Mouse (Mus musculus): ENCODE data around the gene Ppp1r14b.
A peak's percentile ranks its signal among the peaks of the same experiment; 100 is the strongest.
"Not testable (repeated sequence)": the region's sequence is repeated elsewhere in the genome, so short reads cannot be mapped to it uniquely, and the experiment has no call there.

Gene Ppp1r14b

DNA sequence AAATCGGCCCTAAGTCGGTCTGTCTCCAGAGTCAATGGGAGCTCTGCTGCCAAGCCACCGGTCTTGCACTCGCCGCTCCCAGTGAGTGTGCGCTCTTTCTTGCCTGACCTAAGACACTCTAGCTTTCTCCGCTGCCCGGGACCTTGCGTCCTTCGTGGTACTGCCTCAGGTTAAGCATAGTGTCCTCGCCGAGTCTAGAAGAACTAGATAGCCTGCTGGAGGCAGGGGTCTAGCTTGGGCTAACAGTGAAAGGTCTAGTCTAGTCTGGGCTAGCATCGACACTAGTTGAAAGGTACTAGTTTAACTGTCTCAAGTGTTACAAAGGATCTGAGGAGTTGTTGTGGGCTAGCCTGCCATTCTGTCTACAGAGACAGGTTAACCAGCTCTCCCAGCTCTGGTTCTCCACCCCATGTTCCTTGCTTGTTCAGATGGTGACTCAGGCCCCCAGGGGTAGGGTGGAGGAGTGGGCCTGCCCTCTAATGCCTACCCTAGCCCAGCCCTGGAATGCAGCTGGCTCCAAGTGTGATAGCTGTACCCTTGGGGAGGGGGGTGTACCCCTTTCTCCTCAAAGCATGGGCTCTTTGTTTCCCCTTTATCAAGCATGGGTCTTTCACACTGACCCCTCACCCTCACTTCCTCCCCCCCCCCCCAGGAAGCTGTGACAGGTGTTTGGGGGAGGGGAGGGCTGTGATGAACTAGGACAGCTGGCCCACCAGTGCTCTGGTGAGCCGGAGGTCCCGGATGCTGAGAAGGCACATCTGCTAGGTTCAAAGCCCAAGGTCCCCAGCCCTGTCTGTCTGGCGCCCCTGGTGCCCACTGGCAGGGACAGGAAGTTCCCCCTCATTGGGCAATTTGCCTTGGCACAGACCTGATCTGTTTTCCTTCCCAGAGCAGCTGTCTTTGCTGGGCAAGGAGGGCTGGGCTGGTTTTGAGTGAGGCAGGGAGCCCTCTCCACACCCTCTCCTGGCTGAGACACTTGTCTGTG is 1.1 kb downstream of the Ppp1r14b start, which contains the start of gene Plcb3:
Gene Plcb3 (minus strand): TSS at position 934 of the 985 bp plus-strand sequence.
- DNase-seq (ENCODE audit: low spot score in 2 of 2), result peak in 1 of 2 experiments; percentile 41

DNA sequence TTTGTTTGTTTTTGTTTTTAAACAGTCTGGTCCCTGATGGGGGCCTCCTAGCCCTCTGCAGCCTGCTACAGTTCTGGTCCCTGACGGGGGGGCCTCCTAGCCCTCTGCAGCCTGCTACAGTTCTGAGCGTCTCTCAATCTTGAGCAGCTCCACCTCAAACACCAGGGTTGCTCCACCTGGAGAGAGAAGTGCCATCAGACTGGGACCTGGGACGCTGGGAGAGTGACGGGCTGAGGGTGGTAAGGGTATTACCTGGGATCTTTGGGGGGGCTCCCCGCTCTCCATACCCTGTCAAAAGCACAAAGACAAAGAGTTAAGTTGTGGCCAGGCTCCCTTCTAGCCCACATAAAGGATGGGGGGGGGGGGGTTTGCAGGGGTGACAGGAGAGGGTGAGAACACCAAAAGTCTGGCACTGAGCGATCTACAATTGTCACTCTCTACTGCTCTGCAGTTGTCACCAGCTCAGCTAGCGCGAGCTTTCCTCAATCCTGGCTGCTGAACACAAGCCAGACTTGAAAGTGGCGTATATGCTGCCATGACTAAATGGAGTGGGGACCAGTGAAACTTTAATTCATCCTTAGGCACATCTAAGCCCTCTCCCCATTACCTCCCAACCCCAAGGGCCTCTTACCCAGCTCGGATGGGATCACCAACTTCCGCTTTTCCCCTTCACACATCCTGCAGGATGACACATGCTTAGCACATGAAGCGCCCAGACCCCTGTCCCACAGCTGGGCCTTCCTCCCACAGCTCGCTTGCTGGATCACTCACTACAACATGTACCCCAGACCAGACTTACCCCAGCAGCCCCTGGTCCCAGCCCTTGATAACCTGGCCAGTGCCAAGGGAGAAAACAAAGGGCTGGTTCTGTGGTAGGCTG is 3.2 kb downstream of the Ppp1r14b start:
- DNase-seq (ENCODE audit: low spot score in 2 of 2), result no peak

DNA sequence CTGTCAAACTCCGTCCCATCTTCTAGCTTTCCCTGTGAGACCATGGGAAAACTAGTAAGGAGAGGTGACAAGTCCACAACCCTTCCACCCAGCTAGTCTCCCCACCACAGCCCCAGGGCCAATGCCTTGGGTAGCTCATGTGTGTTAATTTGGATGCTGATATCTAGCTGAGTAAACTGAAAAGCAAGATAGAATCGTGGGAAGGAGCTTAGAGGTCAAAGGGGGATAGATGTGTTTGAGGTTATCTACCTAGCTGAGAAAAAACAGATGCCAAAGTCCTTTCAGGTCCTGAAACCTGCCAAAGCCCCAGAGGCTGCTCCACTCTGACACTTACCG is 3.8 kb downstream of the Ppp1r14b start:
- DNase-seq (ENCODE audit: low spot score in 2 of 2), result no peak

DNA sequence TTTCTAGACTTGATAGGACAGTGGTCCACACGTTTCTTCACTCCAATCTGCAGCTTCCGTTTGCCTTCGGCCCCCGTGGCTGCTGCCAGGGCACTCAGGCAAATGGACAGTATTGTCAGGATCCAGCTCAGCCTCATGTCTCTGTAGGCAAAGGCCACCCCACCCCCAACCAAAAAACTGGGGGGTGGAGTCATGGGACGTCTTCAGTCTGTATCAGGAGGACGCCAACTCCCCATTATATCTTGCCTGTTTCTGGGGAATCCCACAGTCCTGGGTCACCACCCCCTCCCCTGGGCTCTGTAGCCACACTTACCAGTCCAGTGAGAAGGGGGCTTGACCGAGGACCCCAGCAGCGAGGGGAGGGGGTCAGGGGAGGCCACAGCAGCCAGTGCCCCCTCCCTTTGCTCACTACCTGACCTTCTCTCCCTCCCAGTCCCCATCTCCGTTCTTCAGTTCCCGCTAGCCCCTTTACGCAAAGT is 4.3 kb downstream of the Ppp1r14b start:
- DNase-seq (ENCODE audit: low spot score in 2 of 2), result peak in 1 of 2 experiments; percentile 33

DNA sequence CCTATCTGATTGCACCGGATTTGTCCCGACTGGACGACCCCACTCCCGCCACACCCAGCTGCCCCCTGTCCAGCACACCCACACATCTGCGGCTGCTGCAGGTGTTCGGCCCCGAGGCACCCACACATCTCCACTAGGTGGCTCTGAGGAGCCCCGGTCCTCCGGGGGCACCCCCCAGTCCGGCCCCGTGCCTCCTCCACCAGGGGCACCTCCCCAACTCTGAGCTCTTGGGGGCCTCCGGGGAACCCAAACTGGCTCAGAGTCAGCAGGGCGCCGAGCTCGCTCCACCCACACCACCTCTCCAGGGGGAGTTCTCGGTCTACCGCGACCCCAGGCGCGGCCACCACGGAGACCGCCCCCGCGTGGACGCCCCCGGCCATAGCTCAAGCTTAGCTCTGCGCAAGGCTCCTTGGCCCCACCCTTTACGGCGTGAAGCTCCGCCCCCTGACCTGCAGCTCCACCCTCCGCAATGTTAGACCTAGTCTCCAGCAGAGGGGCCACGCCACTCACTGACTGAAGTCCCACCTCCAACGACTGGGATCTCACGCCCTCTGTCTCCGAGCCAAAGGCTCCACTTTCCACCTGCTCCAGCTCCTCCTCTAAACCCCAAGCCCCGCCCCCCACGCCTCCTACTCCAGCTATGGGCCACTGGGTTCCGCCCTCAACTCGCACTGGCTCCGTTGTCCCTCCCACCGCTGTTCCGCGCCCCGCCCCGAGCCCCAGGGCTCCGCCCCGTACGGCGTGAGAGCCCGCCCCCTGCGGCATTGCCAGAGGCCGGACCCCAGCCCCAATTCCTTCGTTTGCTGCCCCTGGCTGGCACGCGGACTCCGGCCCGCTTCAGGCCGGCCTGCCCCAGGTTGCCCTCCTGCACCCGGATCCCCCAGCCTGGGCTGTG is 5.0 kb downstream of the Ppp1r14b start:
- DNase-seq (ENCODE audit: low spot score in 2 of 2), result peak; percentile 99

DNA sequence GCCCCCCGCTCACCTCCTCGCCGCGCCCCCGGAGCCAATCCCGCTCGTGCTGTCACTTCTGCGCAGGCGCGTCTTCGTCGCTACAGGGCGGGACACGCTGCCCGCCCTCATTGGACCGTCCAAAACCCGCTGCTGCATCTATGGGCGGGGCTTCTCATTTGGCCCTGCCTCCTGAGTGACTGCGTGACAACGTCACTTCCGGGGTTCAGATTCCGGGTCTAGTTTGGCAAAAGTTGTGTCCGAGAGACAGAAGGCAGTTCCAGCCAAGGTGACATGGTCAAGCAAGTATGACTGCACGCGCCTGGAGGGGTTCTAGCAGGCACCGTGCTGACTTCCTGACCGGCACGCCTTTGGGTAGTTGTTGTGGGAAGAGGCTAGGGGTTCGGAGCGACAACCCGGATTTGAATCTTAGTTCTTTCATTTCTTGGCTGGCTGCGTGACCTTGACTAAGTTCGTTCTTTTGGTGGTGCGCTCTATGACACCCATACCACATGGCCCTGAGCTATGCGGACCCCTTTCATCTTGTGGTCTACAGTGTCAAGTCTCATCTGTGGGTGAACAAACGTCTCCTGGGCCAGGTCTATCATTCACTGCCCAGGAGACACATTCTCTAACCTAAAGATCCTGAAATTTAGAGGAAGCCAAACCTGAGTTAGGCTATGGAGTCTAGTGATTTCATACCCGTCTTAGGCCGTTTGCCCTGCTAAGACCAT is 5.8 kb downstream of the Ppp1r14b start, which contains the start of gene Fkbp2:
Gene Fkbp2 (minus strand): TSS at position 121 of the 713 bp plus-strand sequence.
- DNase-seq (ENCODE audit: low spot score in 2 of 2), result peak; percentile 97 to 98

DNA sequence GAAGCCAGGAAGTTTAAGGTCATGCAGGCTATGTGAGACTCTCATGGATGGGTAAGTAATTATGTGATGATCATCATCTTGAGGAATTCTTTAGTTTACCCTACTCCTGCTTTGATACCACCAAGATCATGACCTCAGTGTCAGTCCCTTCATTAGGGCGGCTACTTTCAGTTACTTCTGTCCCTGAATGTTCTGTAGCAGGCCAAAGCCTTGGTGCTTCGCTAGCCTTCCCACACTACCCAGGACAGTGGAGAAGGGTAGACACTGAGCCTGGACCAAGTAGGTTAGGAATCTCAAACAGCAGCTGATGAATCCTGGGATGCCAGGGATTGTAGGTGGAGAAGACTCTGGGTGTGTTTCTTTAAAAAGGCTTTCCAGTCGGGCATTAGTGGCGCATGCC is 6.7 kb downstream of the Ppp1r14b start:
- no peak for DNase-seq (ENCODE audit: low spot score in 2 of 2)

DNA sequence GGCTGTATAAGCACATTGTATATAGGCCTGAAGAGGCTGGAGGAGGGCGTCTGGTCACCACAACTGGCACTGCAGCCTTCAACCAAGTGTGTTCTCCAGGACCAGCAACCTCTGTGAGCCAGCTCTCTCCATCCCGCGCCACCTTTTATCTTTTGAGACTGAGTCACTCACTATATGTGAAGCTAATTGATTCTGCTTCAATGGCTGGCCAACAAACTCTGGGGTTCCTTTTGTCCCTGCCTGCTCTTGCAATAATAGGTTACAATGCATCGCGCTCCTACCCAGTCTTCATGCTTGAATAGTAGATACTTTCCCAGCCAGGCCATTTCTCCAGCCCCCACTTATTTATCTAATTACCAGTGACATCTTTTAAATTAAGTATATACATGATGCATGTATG is 8.9 kb downstream of the Ppp1r14b start:
- no peak for DNase-seq (ENCODE audit: low spot score in 2 of 2)

DNA sequence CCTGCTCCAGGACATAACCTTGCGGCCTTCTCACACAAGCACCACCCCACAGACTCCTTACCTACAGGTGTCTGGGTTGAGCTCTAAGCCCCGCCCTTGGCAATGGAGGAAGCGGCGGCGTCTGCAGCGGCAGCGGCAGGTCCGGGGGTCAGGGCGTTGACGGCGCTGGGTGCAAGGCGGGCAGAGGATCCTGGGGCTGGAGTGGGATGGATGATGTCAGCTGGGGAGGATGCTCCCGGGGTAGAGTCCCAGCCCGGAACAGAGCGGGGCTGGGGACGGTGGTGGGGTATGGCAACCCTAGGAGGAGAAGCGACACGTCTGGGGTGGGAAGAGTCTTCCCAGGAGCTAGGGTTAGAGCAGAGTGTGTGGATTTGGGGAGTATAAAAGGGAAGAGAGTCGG is 10.5 kb downstream of the Ppp1r14b start:
- no peak for DNase-seq (ENCODE audit: low spot score in 2 of 2)

DNA sequence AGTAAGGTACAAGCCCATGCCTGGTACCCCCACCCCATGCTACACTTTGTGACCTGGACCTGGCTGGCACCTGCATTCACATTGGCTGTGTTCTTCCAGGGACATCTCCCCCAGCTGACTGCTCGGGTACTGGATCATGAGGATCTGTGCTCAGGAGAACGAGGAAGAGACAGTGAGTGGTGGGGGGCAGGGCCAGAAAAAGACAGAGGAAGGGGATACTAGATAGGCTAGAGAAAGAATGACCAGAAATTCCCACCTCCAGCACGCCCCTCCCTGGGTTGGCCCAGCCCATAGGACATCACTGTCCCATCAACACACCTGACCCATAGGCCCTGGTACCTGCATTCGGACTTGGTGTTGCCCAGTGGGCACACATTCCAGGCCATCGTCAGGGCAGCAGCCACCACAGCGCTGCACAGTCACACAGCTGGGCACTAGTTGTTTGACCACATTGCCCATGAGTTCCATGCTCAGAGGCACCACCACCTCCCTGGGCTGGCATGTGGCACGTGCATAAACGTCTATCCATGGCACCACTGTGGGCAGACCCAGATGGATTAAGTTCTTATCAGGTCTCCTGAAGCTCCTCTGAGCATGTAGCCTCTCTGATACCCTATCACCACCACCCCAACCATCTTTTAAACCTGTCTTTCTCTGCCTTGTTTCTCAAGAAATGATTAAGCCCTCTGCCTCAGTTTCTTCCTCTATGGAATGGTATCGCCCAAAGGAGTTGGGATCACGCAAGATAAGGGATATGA is 11.4 kb downstream of the Ppp1r14b start:
- DNase-seq (ENCODE audit: low spot score in 2 of 2), result no peak

DNA sequence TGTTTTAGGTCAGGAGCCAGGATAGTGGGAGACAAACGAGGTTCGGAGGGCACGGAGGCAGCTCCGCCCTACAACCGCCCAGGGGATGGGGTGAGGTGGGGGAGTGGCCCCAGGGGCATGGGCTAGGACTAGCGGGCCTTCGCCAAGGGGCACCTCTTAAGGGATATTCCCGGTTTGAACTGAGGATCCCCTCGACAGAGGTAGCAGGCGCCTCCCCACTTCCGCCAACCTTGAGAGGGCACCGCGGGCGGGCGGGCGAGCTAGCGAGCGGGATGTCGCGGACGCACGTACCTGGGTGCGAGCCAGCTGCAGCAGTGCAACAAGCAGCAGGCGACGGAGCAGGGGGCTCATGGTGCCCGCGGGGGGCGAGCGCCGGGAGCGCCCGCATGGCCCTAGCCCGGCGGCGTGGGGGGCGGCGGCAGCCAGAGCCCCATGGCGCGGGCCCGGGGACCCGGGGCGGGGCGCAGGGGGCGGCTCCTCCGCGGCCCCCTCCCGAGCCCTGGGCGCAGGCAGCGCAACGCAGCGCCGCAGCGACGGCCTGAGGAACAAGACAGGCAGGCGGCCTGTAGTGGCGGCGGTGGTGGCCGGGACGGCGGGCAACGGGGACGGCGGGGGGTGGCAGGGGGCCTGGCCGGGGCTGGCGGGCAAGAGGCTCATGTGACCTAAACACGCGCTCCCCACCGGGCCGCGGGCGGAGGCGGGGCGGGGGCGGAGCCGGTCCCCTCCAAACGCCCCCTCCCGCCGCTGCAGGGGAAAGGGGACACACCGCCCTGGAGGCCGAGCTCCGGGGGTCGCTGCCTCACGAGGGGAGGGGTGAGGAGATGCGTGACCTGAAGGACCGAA is 12.5 kb downstream of the Ppp1r14b start, which contains the start of gene Vegfb:
Gene Vegfb (minus strand): TSS at position 591 of the 843 bp plus-strand sequence.
- peak in 1 of 2 experiments; percentile 54 for DNase-seq (ENCODE audit: low spot score in 2 of 2)

DNA sequence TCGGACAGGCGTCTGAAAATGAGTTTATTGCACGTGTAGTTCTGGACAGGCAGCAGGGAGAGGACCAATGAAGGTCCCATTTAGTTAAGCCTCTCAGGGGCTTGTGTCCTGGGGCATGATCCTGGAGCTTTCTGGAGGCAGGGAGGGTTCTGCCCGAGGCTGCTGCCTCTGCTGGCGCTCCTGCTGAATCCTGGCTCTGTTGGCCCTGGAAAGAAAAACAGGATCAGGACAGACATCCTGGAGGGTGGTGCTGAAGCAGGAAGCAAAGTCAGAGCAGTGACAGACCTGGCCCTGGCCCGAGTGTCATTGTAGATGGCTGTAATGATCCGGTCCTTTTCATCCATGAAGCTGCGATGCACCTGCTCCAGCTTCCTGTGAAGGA is 13.1 kb downstream of the Ppp1r14b start:
- no peak for DNase-seq (ENCODE audit: low spot score in 2 of 2)

DNA sequence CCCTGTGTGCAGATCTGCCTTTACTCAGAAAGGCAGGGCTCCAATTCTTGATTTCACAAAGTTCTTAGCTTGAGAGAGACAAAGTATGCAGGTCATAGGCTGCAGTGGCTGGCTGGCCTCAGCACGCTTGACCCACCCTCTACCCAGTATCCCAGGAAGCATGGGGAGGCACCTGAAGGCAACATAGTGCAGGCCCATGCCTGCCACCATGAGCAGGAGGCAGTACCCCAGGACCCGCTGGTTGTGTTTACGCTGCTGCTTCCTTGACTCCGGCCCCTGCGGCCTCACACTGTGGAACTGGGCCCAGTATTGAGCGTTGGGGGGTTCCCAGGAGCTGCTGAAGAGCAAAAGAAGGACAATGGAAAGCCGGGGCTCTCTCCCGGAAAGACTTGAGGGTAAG is 14.5 kb downstream of the Ppp1r14b start:
- DNase-seq (ENCODE audit: low spot score in 2 of 2), result no peak

DNA sequence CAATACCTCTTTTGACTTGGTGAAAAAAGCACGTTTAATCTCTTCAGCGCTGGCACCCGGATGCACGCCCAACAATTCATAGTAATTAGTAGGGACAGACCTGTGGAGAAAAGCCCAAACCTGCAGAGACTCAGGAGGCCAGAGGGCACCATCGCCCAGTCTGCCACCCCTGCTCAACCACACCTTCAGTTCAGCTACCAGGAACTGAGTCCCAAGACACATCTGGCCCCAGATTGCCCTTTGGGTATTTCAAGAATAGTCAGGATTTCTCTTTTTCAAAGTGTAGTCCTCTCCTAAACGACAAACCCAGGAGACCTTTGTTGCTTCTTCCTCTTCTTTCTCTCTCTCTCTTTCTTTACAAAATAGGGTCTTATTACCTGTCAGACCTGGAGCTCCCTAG is 15.9 kb downstream of the Ppp1r14b start:
- no peak for DNase-seq (ENCODE audit: low spot score in 2 of 2)

DNA sequence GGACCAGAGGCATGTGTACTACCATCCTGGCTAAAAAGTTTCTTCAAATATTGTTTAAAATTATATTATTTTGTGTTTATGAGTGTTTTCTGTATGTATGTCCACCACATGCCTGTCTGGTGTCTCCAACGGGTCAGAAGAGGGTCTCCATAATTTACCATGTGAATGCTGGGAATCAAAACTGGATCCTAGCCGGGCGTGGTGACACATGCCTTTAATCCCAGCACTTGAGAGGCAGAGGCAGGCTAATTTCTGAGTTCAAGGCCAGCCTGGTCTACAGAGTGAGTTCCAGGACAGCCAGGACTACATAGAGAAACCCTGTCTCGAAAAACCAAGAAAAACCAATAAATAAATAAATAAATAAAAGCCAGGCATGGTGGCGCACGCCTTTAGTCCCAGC is 16.4 kb downstream of the Ppp1r14b start:
- DNase-seq (ENCODE audit: low spot score in 2 of 2), result not testable (repeated sequence)

DNA sequence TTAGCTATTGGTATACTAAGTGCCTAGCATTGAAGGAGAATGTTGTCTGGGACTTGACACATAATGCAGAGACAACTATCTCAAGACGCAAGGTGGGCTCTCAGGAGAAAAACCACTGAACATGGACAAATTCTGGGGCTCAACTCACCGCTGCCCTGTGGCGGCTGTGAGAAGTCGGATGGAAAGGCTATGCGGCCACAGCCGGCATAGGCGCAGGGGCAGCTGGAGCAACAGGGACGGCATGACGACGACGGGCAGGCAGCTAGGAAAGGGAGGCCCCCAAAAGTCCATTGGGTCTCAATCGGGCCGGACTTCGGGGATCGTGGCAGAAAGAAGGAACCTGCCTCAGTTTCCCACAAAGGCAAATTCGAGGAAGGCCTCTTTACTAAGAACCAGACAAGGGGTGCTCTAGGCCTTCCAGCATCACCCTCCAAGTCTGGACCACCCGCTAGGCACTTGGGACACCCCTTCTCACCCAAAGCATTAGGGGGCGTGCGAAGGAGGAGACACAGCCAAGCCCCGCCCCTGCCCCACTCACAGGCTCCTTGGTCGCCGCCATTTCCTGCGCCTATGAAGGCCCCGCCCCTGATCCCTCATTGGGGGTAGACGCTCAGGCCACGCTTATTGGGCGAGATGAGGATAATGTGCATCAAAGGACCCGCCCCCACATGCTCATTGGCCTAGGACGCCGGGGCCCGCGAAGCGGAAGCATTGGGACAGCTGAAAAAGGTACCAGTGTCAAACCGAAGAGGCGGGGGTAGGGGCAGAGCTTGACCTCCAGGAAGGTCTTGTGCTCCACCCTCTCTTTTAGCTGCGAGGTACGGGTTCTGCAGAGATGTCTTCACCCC is 17.5 kb downstream of the Ppp1r14b start, which contains the start of gene Dnajc4:
Gene Dnajc4 (minus strand): TSS at position 562 of the 848 bp plus-strand sequence.
- peak; percentile 93 to 97 for DNase-seq (ENCODE audit: low spot score in 2 of 2)

DNA sequence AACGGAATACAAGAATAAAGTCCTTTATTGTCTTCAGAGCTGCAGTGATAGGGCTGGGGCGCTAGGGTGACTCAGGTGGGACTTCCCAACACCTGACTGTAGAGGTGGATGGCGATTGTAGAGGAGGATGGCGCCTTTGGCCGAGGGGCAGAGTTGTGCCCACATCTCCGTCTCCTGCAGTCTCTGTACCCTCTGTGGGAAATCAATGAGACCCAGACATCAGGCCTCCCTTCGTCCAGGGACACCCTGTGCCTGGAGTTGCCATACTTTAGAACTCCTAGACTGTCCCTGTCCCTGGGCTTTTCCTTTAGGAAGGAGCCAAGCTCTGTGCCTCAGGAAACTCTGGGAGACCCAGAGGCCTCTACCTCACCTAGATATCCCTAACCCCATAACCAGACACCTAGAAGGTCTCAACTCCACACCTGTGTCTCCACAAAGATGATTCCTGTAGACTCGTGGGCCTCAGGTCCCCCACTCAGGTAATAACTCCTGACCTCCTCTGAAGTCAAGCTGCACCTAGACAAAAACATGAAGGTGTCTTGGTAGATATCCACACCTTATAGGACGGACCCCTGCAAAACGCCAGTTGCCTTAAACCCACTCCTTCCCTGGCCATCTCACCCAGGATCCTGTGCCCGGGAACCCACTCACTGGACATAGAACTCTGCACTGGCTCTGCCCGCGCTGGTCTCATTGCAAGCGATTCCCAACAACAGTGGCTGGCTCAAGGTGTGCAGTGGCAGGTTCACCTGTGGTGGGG is 18.4 kb downstream of the Ppp1r14b start:
- DNase-seq (ENCODE audit: low spot score in 2 of 2), result no peak
